Mouse (Mus musculus): ENCODE results near the gene Tmem135.

DNA sequence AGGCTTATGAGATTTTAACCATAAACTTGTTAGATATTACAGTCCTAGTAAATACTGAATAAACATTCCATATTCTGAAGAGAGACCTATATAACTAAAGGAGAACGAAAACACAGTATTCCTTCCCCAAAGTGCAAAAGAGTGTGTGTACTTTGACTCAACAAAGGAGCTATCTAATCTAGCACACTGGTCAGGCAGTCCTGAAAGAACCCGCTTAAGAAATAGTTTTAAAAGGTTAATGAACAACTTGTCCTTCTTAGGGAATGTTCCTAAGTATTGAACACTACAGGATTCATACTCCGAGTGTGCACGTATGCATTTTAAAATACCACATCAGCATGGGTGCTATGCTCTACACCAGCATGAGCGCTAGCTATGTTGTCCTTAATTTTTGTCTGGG is 76.3 kb downstream of the Tmem135 start:
- TF ChIP-seq CTCF (conservative IDR thresholded peaks at IDR 0.05; ENCODE audit: insufficient read depth, insufficient read length, low read depth, low read length) (no peak), POLR2A (IDR thresholded peaks at IDR 0.05; ENCODE audit: low read depth, low read length) (no peak)
